Mouse (Mus musculus) cerebellum, adult 2 months (tissue): Measurements from ENCODE around the gene Klrg2. TPM values are rescaled to one million over a fixed set of nuclear protein-coding genes. Genes with fewer than 3 reads are reported as not detected.
A peak's percentile ranks its signal among the peaks of the same experiment; 100 is the strongest.

Source experiments
- DNase-seq, 2 experiments: peaks; one replicate each; pipeline ENCODE4 v3.0.0; 2021
- H3K27ac ChIP-seq: fragments of 200-500 bp; 2 replicates; pipeline ENCODE4 v1.5.1; 2012; ENCODE audit warnings: low read length, control low read depth, inconsistent platforms; ENCODE audit not compliant: insufficient read depth
- H3K27me3 ChIP-seq: fragments of 200-500 bp; 2 replicates; pipeline ENCODE4 v1.6.1; 2012; ENCODE audit warnings: inconsistent platforms, mild to moderate bottlenecking, low read length, moderate library complexity; ENCODE audit not compliant: control insufficient read depth, insufficient read depth
- H3K4me1 ChIP-seq: fragments of 200-500 bp; 2 replicates; pipeline ENCODE4 v1.6.1; 2011; ENCODE audit warnings: low read length; ENCODE audit not compliant: control insufficient read depth, insufficient read depth
- H3K4me3 ChIP-seq: fragments of 200-500 bp; replicated peaks from 2 replicates; pipeline ENCODE3; 2011; ENCODE audit warnings: mild to moderate bottlenecking, low read depth, low read length, control low read depth; ENCODE audit not compliant: insufficient read depth
- CTCF ChIP-seq: fragments of 200-500 bp; IDR thresholded peaks from 2 replicates; pipeline ENCODE4 v1.5.1; 2011; ENCODE audit warnings: low read depth, mild to moderate bottlenecking, control low read depth, low read length, moderate library complexity, borderline replicate concordance; ENCODE audit not compliant: insufficient read depth
- POLR2A ChIP-seq: fragments of 200-500 bp; IDR thresholded peaks from 2 replicates; pipeline ENCODE4 v1.6.1; 2011; ENCODE audit warnings: low read length, control low read depth, borderline replicate concordance; ENCODE audit not compliant: insufficient read depth
- WGBS: fragments of 180-500 bp; shearing (Covaris S2); methylation state at CpG from one replicate; pipeline ENCODE4 v1.1.7; 2018; 5-methylcytosine and 5-hydroxymethylcytosine counted together
- polyA plus RNA-seq: library from polyadenylated mRNA; depleted of rRNA; stranded (reverse); fragments of >200 nt; gene quantifications from 2 replicates; pipeline ENCODE4 v1.2.3, GENCODE M21; 2012

Klrg2 gene
- polyA plus RNA-seq, 1 experiment, result 1.0 TPM

DNA sequence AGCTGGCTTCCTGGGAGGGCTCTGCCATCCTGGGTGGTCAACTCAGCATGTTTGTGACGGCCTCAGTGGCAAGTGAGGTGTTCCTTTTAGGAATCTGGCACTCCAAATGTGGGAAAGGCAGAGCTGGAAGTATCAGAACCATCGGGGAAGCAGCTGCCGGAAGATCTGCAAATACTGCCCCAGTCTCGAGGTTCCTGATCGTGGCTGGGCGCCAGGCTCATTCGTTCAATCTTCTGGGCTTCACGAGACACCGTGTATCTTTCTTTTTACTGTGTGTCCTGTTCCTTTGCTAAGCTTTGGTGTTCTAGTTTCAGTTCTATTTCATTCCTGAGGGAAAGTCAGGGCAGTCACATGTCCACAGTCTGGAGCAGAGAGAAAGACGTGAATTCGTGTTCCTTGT lies 3.4 kb upstream of the Klrg2 start:
- WGBS, result 37% methylated on average over 11 of the region's 11 CpGs
- no peak for TF ChIP-seq POLR2A
- H3K4me3 ChIP-seq, result no peak overlapping the region
- H3K4me1 ChIP-seq, result no peaks in the 10 kb centered on the region; the same call in 1 of the 2 replicates
- no peak for DNase-seq
- H3K27ac ChIP-seq, result no peak overlapping the region
- no peaks in the 10 kb centered on the region; the same call in 1 of the 2 replicates for H3K27me3 ChIP-seq

DNA sequence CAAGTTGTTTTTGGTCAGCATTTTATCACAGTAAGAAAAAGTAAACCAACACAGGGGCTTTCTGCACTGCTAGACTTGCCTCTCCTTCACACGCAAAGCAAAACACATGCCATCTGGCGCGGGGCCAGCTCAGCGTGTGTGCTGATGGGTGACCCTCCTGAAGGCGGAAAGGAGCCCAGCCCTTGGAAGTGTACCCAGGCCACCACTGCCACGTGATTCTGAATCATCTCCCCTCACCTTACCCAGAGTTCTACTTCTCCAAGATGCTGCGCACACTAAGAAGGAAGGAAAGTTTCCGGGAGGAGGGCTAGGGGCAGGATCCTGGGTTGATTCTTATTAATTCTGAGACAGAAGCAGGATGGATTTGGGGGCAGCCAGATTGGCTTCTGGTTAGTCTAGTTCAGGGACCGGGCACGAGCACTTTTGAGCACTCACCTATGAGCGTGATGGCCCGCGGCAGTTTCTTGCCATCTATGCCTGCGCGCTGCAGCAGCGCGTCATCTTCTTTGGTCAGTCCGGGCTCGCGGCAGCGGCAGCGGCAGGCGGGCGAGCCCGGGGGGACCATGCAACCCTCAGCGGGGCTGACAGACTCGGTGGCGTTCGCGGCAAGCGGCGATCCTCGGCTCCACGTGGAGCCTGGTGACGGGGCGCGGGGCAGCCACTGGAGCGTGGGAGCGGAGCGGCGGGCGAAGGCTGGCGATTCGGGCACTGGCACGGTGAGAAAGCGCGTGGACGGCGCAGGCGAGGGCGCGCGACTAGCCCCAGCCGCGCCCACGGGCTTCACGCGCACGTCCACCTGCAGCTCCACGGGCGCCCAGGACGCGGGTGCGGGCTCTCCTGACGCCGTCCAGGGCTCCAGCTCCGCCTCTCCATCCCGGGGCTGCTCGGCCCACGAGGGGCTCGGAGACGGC lies 846 bp downstream of the Klrg2 start:
- Histone ChIP-seq H3K27me3 (no peaks in the 10 kb centered on the region; the same call in 1 of the 2 replicates), H3K4me3 (peak overlapping the region; percentile 31), H3K4me1 (no peaks in the 10 kb centered on the region; the same call in 1 of the 2 replicates), H3K27ac (no peak overlapping the region)
- DNase-seq, result peak; percentile 35 to 45
- TF ChIP-seq POLR2A (no peak), CTCF (no peak)
- WGBS, result under 1% methylated on average over 71 of the region's 72 CpGs

GRCm38 (mm10) chr6:38634461-38634860 lies 2.6 kb downstream of the Klrg2 start:
- TF ChIP-seq POLR2A, result no peak
- no peak for TF ChIP-seq CTCF
- H3K27me3 ChIP-seq, result no peaks in the 10 kb centered on the region; the same call in 1 of the 2 replicates
- 85% methylated on average over 8 of the region's 8 CpGs for WGBS

DNA sequence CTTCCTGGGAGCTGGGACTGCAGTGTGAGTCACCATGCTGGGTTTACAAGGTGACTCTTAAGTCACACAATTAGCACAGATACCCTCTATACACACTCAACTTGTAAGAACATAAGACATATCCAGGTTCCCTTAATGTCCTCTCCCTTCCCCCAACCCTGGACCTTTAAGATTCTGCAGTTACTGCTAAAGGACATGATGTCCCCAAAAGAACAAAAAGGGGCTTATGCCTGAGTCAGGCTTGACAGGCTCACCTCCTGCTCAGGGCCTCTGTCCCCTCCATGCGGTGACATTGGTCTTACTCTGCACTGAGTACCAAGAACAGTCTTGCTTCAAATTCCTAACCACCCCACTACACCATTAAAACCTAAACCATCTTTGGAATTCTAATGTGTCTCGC lies 4.2 kb downstream of the Klrg2 start:
- 95% methylated on average over 2 of the region's 2 CpGs for WGBS
- Histone ChIP-seq H3K4me3 (no peak overlapping the region), H3K27me3 (no peaks in the 10 kb centered on the region; the same call in 1 of the 2 replicates), H3K4me1 (no peaks in the 10 kb centered on the region; the same call in 1 of the 2 replicates), H3K27ac (no peak overlapping the region)
- TF ChIP-seq POLR2A (no peak), CTCF (no peak)
- DNase-seq, result no peak

More at GRCm38 (mm10) chr6:38634461-38634860, 2.6 kb downstream of the Klrg2 start:
- no peak for DNase-seq
- H3K4me1 ChIP-seq, result no peaks in the 10 kb centered on the region; the same call in 1 of the 2 replicates
- no peak overlapping the region for H3K4me3 ChIP-seq
- no peak overlapping the region for H3K27ac ChIP-seq

GRCm38 (mm10) chr6:38629556-38629955 lies 7.5 kb downstream of the Klrg2 start:
- no peak for DNase-seq
- H3K27ac ChIP-seq, result no peak overlapping the region
- H3K4me3 ChIP-seq, result no peak overlapping the region
- peaks cover 4% of the 10 kb centered on the region; the same call in 1 of the 2 replicates for H3K4me1 ChIP-seq
- TF ChIP-seq CTCF, result no peak
- no peak for TF ChIP-seq POLR2A
- WGBS, result 100% methylated on average over 1 of the region's 1 CpGs
- no peaks in the 10 kb centered on the region for H3K27me3 ChIP-seq

DNA sequence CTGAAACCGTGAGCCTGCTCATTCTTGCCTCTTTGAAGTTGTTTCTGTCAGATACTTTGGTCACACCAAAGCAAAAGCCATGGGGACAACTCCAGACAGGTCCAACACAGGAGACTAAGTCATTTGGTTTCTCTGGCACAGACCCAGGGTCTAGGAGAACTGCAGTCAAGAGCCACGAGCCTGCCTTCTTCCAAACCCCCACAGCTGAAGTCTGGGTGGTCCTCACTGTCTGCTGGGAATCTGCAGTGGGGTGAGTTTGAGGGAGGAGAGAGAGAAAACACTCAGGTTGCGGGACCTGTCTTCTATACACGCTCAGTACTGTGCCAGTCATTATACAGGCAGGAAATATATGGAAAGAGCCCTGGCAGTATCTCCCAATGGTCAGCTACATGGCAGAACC lies 9.6 kb downstream of the Klrg2 start:
- DNase-seq, result no peak

GRCm38 (mm10) chr6:38627081-38627480 lies 10.0 kb downstream of the Klrg2 start:
- no peak for TF ChIP-seq CTCF
- TF ChIP-seq POLR2A, result no peak
- no peaks in the 10 kb centered on the region for H3K27me3 ChIP-seq
- no peak for DNase-seq
- H3K4me1 ChIP-seq, result peaks cover 7% of the 10 kb centered on the region; the same call in 1 of the 2 replicates
- H3K4me3 ChIP-seq, result no peak overlapping the region
- 96% methylated on average over 4 of the region's 4 CpGs for whole genome bisulfite sequencing
- H3K27ac ChIP-seq, result no peak overlapping the region

More for the DNA sequence above, 9.6 kb downstream of the Klrg2 start:
- H3K27me3 ChIP-seq, result no peaks in the 10 kb centered on the region
- H3K4me1 ChIP-seq, result peaks cover 7% of the 10 kb centered on the region; the same call in 1 of the 2 replicates
- TF ChIP-seq CTCF (no peak), POLR2A (no peak)
- no peak overlapping the region for H3K27ac ChIP-seq
- H3K4me3 ChIP-seq, result no peak overlapping the region
- 70% methylated on average over 4 of the region's 4 CpGs for WGBS

DNA sequence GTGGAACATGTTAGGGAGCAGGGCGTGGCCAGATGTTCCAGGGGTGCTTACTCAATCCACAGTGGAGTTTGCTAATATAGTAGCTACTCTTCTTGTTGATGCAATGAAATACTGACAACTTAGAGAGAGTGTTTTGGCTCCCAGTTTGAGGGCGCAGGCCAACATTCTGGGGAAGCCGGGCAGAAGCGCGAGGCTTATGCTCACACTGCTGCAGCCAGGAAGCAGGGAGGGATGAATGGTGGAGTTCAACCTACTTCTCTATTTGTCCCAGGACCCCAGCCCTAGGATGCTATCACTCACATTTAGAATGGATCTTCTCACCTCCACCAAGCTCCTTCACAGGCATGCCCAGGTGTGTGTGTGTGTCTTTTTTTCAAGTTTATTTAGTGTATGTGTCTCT lies 11.0 kb downstream of the Klrg2 start:
- Histone ChIP-seq H3K27me3 (no peaks in the 10 kb centered on the region), H3K4me1 (peaks cover 7% of the 10 kb centered on the region; the same call in 1 of the 2 replicates), H3K4me3 (no peak overlapping the region), H3K27ac (no peak overlapping the region)
- DNase-seq, result no peak
- 91% methylated on average over 5 of the region's 5 CpGs for WGBS
- no peak for TF ChIP-seq CTCF
- no peak for TF ChIP-seq POLR2A
